Mouse (Mus musculus): ENCODE results near the gene Nfasc.

GRCm38 (mm10) chr1:132715044-132715443 lies 26.6 kb downstream of the Nfasc start:
- TF ChIP-seq POLR2A (IDR thresholded peaks at IDR 0.05; ENCODE audit: control insufficient read depth, low read depth, low read length) (no peak), CTCF (IDR thresholded peaks at IDR 0.05; ENCODE audit: control insufficient read depth, insufficient read depth, insufficient replicate concordance, low read depth, low read length) (no peak)
